Mouse (Mus musculus) neural tube, embryonic 14.5 days (tissue): ENCODE data around the gene Ndc80. TPM values are rescaled to one million over a fixed set of nuclear protein-coding genes. Genes with fewer than 3 reads are reported as not detected.
A peak's percentile ranks its signal among the peaks of the same experiment; 100 is the strongest.

Source experiments
- ATAC-seq: fragments of 200-750 bp; cut with Nextera tagmentation; 2 replicates; pipeline ENCODE4 v1.8.0; 2017; ENCODE audit warnings: low read depth, mild to moderate bottlenecking, moderate TSS enrichment, moderate library complexity
- H3K27ac ChIP-seq: fragments of 300-500 bp; sonication (generic); 2 replicates; pipeline ENCODE4 v1.5.1; 2014; ENCODE audit warnings: low read depth, mild to moderate bottlenecking, control low read depth, low read length, moderate library complexity, mixed read lengths
- H3K27me3 ChIP-seq: fragments of 300-500 bp; sonication (generic); 2 replicates; pipeline ENCODE4 v1.6.1; 2014; ENCODE audit warnings: low read length; ENCODE audit not compliant: control insufficient read depth, insufficient read depth
- H3K36me3 ChIP-seq: fragments of 300-500 bp; sonication (generic); 2 replicates; pipeline ENCODE4 v1.6.1; 2014; ENCODE audit warnings: low read length, mixed read lengths; ENCODE audit not compliant: control insufficient read depth, insufficient read depth
- H3K4me1 ChIP-seq: fragments of 300-500 bp; sonication (generic); 2 replicates; pipeline ENCODE4 v1.6.1; 2014; ENCODE audit warnings: low read length; ENCODE audit not compliant: control insufficient read depth, insufficient read depth
- H3K4me2 ChIP-seq: fragments of 300-500 bp; sonication (generic); 2 replicates; pipeline ENCODE4 v1.6.1; 2014; ENCODE audit warnings: mild to moderate bottlenecking, low read depth, low read length, control low read depth
- H3K4me3 ChIP-seq: fragments of 300-500 bp; sonication (generic); 2 replicates; pipeline ENCODE4 v1.5.1; 2014; ENCODE audit warnings: low read depth, low read length, control low read depth, mixed read lengths
- H3K9ac ChIP-seq: fragments of 300-500 bp; sonication (generic); replicated peaks from 2 replicates; pipeline ENCODE4 v1.6.1; 2014; ENCODE audit warnings: low read depth, mild to moderate bottlenecking, control low read depth, low read length, mixed read lengths
- H3K9me3 ChIP-seq: fragments of 300-500 bp; sonication (generic); 2 replicates; pipeline ENCODE4 v1.6.1; 2016; ENCODE audit warnings: low read length; ENCODE audit not compliant: control insufficient read depth
- WGBS: fragments of 180-500 bp; shearing (Covaris S2); extraction: QIAGEN DNeasy Blood & Tissue Kit; methylation state at CpG from one replicate; pipeline ENCODE4 v1.1.7; 2014; 5-methylcytosine and 5-hydroxymethylcytosine counted together
- polyA plus RNA-seq: library from polyadenylated mRNA; unstranded; fragments of >200 nt; fragmentation: Nextera tagmentation; extraction: Ambion mirVana; gene quantifications from 2 replicates; pipeline ENCODE4 v1.2.1, GENCODE M21; 2014

The Ndc80 gene
- polyA plus RNA-seq, 1 experiment from 2014 or later: 3.1 TPM

DNA sequence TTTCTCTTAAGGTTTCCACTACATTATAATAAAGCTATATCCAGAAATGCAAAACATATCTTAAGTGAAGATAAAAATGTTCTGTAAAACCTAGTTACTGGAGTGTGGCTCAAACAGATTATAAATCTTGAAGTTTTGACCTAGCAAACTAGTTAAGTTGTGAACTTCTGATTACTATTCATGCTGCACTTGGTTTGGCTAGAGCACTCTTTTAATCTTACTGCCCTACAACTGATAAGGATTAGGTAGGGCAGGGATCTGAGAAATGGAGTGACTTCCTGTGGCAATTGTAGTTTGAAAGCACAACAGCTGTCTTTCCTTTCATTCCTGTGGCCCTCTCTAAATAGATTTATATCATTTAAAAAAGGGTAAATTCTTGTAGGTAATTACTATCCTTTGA, 1.4 kb upstream of the Ndc80 start:
- H3K9me3 ChIP-seq: no peaks in the 10 kb centered on the region
- H3K4me2 ChIP-seq: no peak overlapping the region
- no peak overlapping the region for H3K9ac ChIP-seq
- H3K36me3 ChIP-seq: no peaks in the 10 kb centered on the region
- no peaks in the 10 kb centered on the region for H3K27me3 ChIP-seq
- no peak for ATAC-seq
- H3K4me1 ChIP-seq: 0 out of 2 replicates have a peak, but pooled peaks cover 4% of the 10 kb centered on the region
- no peak overlapping the region for H3K4me3 ChIP-seq
- no peak overlapping the region for H3K27ac ChIP-seq

DNA sequence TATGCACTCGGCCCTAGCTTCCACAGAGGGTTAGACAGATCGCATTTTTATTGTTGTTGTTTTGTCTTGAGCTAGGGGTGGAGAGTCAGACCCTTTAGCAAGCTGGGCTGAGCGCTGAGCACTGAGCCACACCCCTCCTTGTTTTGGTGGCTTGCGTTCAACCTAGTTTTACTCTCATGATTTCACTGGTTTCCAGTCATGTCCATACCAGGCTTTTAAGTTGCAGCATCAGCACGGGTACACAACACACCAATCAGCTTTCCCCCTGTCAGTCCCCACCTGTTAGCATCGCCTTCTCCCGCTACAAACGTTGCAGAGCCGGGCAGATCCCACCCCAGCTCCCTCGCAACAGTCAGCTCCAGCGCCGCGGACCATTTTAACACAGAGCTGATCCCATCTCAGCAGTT, 352 bp downstream of the Ndc80 start:
- 0 out of 2 replicates have a peak, but pooled peaks have one; percentile 3 for ATAC-seq
- Histone ChIP-seq H3K27me3 (no peaks in the 10 kb centered on the region), H3K4me2 (peak overlapping the region; percentile 66), H3K27ac (peak overlapping the region; percentile 97; the same call in 1 of the 2 replicates), H3K9ac (peak overlapping the region; percentile 70), H3K4me3 (peak overlapping the region; percentile 44), H3K9me3 (no peaks in the 10 kb centered on the region), H3K36me3 (no peaks in the 10 kb centered on the region), H3K4me1 (0 out of 2 replicates have a peak, but pooled peaks cover 4% of the 10 kb centered on the region)
- under 1% methylated on average over 13 of the region's 13 CpGs for WGBS

DNA sequence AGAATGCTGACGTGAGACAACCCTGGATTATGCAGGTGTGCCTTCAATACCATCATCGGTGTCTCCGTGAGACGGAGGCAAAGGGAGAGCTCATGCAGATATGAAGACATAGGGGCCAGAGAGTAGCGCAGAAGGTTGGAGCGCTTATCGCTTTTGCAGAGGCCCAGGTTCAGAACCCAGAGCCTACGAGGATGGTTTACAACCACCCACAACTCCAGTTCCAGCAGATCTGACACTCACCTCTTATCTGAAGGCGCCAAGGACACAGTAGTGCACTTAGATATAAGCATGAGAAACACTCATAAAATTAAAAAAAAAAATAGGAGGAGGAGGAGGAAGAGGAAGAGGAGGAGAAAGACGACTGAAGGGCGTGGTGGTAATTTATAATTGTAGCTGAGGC, 16.4 kb downstream of the Ndc80 start:
- Histone ChIP-seq H3K9me3 (no peaks in the 10 kb centered on the region), H3K27me3 (no peaks in the 10 kb centered on the region), H3K4me3 (no peak overlapping the region), H3K4me1 (no peaks in the 10 kb centered on the region), H3K36me3 (no peaks in the 10 kb centered on the region), H3K27ac (no peak overlapping the region), H3K4me2 (no peak overlapping the region), H3K9ac (no peak overlapping the region)
- WGBS: 96% methylated on average over 11 of the region's 11 CpGs
- no peak for ATAC-seq

DNA sequence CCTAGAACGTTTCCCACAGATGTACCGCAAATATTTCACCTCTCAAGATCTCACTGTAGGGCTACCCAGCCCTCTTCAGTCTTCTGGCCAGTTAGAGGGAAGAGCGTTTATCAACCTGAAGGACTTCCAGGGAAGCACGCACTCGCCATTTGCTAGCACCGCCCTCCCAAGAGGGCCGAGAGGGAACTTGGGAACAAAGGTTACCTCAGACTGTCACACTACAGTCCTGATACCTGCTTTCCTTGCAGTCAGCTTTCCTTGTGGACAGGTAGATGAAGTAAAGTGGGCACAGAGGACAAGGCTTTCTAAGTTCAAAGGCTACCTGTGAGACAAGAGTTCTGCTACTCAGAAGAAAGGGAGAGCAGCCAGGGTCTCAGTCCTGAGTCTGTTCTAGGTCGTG, 19.8 kb downstream of the Ndc80 start:
- Histone ChIP-seq H3K9me3 (no peaks in the 10 kb centered on the region), H3K4me1 (no peaks in the 10 kb centered on the region), H3K4me3 (no peak overlapping the region), H3K4me2 (no peak overlapping the region), H3K36me3 (no peaks in the 10 kb centered on the region), H3K9ac (no peak overlapping the region), H3K27ac (no peak overlapping the region), H3K27me3 (no peaks in the 10 kb centered on the region)
- ATAC-seq: no peak
- 92% methylated on average over 8 of the region's 8 CpGs for WGBS

DNA sequence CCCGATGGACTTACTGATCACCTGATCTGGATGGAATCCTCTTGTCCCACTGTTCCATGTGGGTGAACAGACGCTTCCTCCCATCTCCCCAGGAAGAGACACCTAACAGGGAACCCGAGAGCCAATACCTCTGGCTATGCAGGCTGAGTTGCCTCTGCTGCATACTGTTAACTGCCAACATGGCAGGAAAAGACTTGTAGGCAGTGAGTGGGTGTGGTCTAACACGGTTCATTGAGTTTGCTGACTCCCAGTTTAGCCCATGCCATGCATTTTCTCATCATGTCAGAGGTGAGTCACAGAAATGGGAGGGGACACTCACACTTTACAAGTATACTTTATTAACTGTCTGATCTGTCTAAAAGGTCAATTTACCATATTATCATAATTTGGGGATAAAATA, 30.9 kb downstream of the Ndc80 start:
- H3K4me1 ChIP-seq: no peaks in the 10 kb centered on the region
- H3K9ac ChIP-seq: no peak overlapping the region
- no peak overlapping the region for H3K4me3 ChIP-seq
- H3K9me3 ChIP-seq: no peaks in the 10 kb centered on the region
- H3K27ac ChIP-seq: no peak overlapping the region
- no peaks in the 10 kb centered on the region for H3K27me3 ChIP-seq
- WGBS: 94% methylated on average over 4 of the region's 4 CpGs
- H3K4me2 ChIP-seq: no peak overlapping the region
- ATAC-seq: no peak
- no peaks in the 10 kb centered on the region for H3K36me3 ChIP-seq

DNA sequence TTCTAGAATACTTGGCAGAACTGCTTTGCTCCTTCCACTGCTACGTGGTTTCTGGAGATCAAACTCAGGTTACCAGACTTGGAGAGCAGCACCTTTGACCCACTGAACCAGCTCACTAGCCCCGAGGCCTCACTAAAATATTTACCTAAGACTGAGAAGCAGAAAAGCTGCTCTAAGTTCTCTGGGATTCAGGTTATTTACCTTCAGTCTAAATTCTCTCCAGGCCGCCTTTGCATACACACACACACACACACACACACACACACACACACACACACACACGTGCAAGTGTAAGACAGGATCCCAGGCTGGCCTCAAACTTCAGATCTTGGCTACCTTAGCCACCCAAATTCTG, 35.3 kb downstream of the Ndc80 start:
- 81% methylated on average over 4 of the region's 4 CpGs for WGBS
- no peak overlapping the region for H3K27ac ChIP-seq
- H3K36me3 ChIP-seq: no peaks in the 10 kb centered on the region
- H3K27me3 ChIP-seq: no peaks in the 10 kb centered on the region
- H3K4me1 ChIP-seq: no peaks in the 10 kb centered on the region
- no peak overlapping the region for H3K4me3 ChIP-seq
- H3K9ac ChIP-seq: no peak overlapping the region
- H3K4me2 ChIP-seq: no peak overlapping the region
- ATAC-seq: no peak
- no peaks in the 10 kb centered on the region for H3K9me3 ChIP-seq

DNA sequence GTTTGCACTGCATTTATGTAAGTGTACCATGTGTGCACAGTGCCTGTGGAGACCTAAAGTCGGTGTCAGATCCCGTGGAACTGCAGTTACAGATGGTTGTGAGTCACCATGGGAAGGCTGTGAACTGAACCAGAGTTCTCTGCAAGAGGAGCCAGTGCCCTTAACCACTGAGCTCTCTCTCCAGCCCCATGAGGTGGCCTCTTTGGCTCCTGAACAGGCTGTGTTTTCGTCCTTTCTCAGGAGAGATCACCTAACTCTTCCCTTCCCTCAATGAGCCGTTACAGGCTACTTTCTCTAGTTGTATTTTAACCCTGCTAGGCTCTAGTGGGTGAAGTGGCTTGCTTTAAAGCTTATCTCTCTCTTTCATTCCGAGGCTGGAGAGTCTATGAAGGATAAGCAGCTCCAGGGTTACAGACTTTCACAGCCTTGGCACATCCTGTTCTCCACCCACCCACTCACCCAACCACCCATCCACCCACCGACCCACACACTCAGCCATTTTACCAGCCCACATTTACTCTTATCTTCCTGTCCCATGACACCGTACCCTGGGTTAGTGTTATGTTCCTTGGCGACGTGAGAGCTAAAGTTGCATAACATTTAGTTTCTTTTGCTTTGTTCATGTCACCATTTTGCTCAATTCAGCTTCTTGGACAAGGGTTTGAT, 35.9 kb downstream of the Ndc80 start:
- H3K9me3 ChIP-seq: no peaks in the 10 kb centered on the region
- H3K9ac ChIP-seq: no peak overlapping the region
- no peaks in the 10 kb centered on the region for H3K27me3 ChIP-seq
- H3K4me3 ChIP-seq: no peak overlapping the region
- 88% methylated on average over 9 of the region's 9 CpGs for WGBS
- H3K4me2 ChIP-seq: no peak overlapping the region
- no peaks in the 10 kb centered on the region for H3K4me1 ChIP-seq
- H3K36me3 ChIP-seq: no peaks in the 10 kb centered on the region
- ATAC-seq: no peak
- H3K27ac ChIP-seq: no peak overlapping the region

DNA sequence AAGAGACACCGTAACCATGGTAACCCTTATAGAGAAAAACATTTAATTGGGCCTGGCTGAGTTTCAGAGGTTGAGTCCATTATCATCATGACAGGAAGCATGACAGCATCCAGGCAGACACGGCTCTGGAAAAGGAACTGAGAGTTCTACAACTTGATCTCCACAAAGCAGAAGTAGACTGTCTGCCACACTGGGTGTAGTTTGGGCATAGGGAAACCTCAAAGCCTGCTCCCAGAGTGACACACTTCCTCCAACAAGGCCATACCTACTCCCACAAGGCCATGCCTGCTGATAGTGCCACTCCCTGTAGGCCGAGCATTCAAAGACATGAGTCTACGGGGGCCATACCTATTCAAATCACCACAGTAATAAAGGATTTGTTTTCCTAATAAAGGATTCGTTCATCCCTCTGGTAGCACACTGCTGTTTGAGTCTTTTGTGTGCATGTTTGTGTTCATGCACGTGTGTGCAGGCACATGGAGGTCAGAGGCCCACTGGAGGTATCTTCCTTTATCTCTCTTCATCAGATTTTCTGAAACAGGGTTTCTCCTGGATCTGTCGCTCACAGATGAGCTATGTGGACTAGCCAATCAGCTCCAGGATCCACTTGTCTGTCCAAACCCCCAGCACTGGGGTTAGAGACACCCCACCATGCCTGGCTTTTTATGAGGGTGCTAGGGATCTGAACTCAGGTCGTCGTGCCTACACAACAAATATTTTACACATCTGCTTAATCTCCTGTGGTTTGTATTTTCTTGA, 36.8 kb downstream of the Ndc80 start:
- H3K4me2 ChIP-seq: no peak overlapping the region
- H3K9ac ChIP-seq: no peak overlapping the region
- H3K27me3 ChIP-seq: no peaks in the 10 kb centered on the region
- ATAC-seq: no peak
- H3K36me3 ChIP-seq: no peaks in the 10 kb centered on the region
- no peak overlapping the region for H3K27ac ChIP-seq
- no peaks in the 10 kb centered on the region for H3K4me1 ChIP-seq
- H3K4me3 ChIP-seq: no peak overlapping the region
- WGBS: 85% methylated on average over 9 of the region's 9 CpGs
- no peaks in the 10 kb centered on the region for H3K9me3 ChIP-seq

DNA sequence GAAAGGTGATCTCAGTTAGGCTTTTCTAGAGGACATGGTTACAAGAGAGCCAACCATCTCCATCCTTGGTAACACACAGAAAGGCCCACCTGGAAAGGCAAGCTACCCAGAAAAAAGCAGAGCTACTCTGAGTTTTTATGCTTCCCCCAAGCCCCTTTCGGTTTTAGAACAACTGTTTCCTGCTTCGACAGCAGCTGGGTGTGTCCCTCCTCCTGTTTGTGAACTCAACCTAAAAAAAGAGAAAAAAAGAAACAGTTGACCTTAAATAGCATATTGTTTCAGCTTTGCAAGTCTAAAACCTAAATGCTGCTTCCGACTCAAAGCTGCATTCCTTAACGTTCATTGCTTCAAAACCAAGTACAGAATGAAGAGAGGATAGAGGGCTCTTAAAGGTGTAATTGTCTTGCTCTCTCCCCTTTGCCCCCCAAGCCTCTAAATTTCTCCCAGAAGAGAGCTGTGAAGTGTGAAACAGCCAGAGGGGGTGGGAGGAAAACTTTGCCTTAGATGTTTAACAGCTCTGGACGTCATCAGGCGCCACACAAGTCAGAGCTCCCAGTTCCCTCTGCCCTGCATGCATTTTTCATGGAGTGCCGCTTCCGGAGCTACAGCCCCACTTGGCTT, 40.3 kb downstream of the Ndc80 start:
- WGBS: 25% methylated on average over 8 of the region's 8 CpGs
- H3K9me3 ChIP-seq: no peaks in the 10 kb centered on the region
- H3K36me3 ChIP-seq: no peaks in the 10 kb centered on the region
- no peak overlapping the region for H3K4me3 ChIP-seq
- H3K27ac ChIP-seq: no peak overlapping the region
- no peaks in the 10 kb centered on the region for H3K27me3 ChIP-seq
- H3K4me1 ChIP-seq: no peaks in the 10 kb centered on the region
- no peak overlapping the region for H3K4me2 ChIP-seq
- no peak overlapping the region for H3K9ac ChIP-seq
- ATAC-seq: no peak
